Mouse (Mus musculus) liver, adult 2 months (tissue): ENCODE data around the gene Hesx1.

Experiments
- CTCF ChIP-seq: fragments of 200-500 bp; IDR thresholded peaks from 2 replicates; pipeline ENCODE4 v1.5.1; 2011; ENCODE audit warnings: low read depth, low read length, control low read depth
- POLR2A ChIP-seq: fragments of 200-500 bp; IDR thresholded peaks from 2 replicates; pipeline ENCODE4 v1.6.1; 2011; ENCODE audit warnings: low read length, control low read depth; ENCODE audit not compliant: insufficient read depth; ENCODE audit errors: extremely low read depth

DNA sequence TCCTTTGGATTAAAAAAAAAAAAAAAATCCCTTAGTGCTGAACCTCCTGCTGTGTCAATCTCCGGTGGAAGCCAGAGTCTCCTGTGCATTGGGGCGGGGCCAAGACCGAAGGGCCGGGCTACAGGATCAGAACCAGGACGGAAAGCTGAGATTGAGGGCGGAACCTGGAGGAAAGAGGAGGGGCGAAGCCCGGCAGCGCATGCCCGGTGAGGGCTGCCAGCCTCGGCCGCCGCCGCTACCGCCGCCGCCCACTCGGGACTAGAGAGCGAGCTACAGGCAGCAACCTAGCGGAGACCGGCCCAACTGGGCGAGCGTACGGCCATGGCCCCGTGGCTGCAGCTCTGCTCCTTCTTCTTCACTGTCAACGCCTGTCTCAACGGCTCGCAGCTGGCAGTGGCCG lies 44.6 kb downstream of the Hesx1 start, which contains the start of gene Il17rd:
- TF ChIP-seq POLR2A (no peak; the same call in 1 of the 2 replicates), CTCF (no peak)
